Mouse (Mus musculus): ENCODE results near the gene Sesn1.
"Not testable (repeated sequence)": the region's sequence is repeated elsewhere in the genome, so short reads cannot be mapped to it uniquely, and the experiment has no call there.

The Sesn1 gene
- long read RNA-seq, experiment 1, transcript Sesn1-201 (10 exons, 2,600 nt) = major isoform, 19 of 27 reads
- long read RNA-seq, experiment 1, partial matches to known transcripts = 3 of 27 reads
- long read RNA-seq, experiment 1, other reads (novel, unspliced or antisense) = 4 of 27 reads
- long read RNA-seq, experiment 2, transcript Sesn1-201 (10 exons, 2,600 nt) = major isoform, 34 of 44 reads
- long read RNA-seq, experiment 2, partial matches to known transcripts = 4 of 44 reads
- long read RNA-seq, experiment 2, other reads (novel, unspliced or antisense) = 2 of 44 reads

GRCm38 (mm10) chr10:41809771-41810563 lies at the start of gene Sesn1, which contains the start of gene Cep57l1:
Gene Sesn1 (plus strand): TSS chr10:41809935.
Gene Cep57l1 (minus strand): TSS chr10:41809871.
- intact Hi-C loops (cut with DNase I) = no loop called here

GRCm38 (mm10) chr10:41760866-41761265 lies 48.9 kb upstream of the Sesn1 start:
- intact Hi-C loops (cut with DNase I) = no loop called here

- intact Hi-C loops (cut with DNase I) = no loop called here
These were observed 45.9 kb upstream of the Sesn1 start for GRCm38 (mm10) chr10:41763741-41764385.

GRCm38 (mm10) chr10:41765586-41765985 lies 44.1 kb upstream of the Sesn1 start:
- intact Hi-C loops (cut with DNase I) = no loop called here

- intact Hi-C loops (cut with DNase I) = no loop called here
These were observed 43.5 kb upstream of the Sesn1 start for GRCm38 (mm10) chr10:41766280-41766679.

GRCm38 (mm10) chr10:41767254-41767653 lies 42.5 kb upstream of the Sesn1 start:
- intact Hi-C loops (cut with DNase I) = no loop called here

- intact Hi-C loops (cut with DNase I) = no loop called here
These were observed 17.4 kb upstream of the Sesn1 start for GRCm38 (mm10) chr10:41792375-41792774.

- intact Hi-C loops (cut with DNase I) = no loop called here
These were observed 12.5 kb upstream of the Sesn1 start for GRCm38 (mm10) chr10:41797253-41797652.

- intact Hi-C loops (cut with DNase I) = no loop called here
These were observed 6.3 kb upstream of the Sesn1 start for GRCm38 (mm10) chr10:41803467-41803866.

- intact Hi-C loops (cut with DNase I) = no loop called here
These were observed 5.0 kb upstream of the Sesn1 start for GRCm38 (mm10) chr10:41804711-41805110.

GRCm38 (mm10) chr10:41805729-41806355 lies 3.9 kb upstream of the Sesn1 start:
- intact Hi-C loops (cut with DNase I) = no loop called here

GRCm38 (mm10) chr10:41809080-41809770 lies 510 bp upstream of the Sesn1 start:
- intact Hi-C loops (cut with DNase I) = no loop called here

- intact Hi-C loops (cut with DNase I) = no loop called here
These were observed 1.1 kb downstream of the Sesn1 start for GRCm38 (mm10) chr10:41810564-41811455.

- intact Hi-C loops (cut with DNase I) = no loop called here
These were observed 2.8 kb downstream of the Sesn1 start for GRCm38 (mm10) chr10:41812566-41812965.

GRCm38 (mm10) chr10:41814305-41814853 lies 4.6 kb downstream of the Sesn1 start:
- intact Hi-C loops (cut with DNase I) = no loop called here

GRCm38 (mm10) chr10:41816516-41816915 lies 6.8 kb downstream of the Sesn1 start:
- intact Hi-C loops (cut with DNase I) = no loop called here

GRCm38 (mm10) chr10:41818036-41818732 lies 8.4 kb downstream of the Sesn1 start:
- intact Hi-C loops (cut with DNase I) = no loop called here

- intact Hi-C loops (cut with DNase I) = not testable (repeated sequence)
These were observed 9.0 kb downstream of the Sesn1 start for GRCm38 (mm10) chr10:41818733-41819070.

GRCm38 (mm10) chr10:41819307-41819706 lies 9.6 kb downstream of the Sesn1 start:
- intact Hi-C loops (cut with DNase I) = no loop called here

Measured in adrenal gland (tissue).